9 mouse cellular contexts compared by ENCODE assay signal in the genomic region with DNA sequence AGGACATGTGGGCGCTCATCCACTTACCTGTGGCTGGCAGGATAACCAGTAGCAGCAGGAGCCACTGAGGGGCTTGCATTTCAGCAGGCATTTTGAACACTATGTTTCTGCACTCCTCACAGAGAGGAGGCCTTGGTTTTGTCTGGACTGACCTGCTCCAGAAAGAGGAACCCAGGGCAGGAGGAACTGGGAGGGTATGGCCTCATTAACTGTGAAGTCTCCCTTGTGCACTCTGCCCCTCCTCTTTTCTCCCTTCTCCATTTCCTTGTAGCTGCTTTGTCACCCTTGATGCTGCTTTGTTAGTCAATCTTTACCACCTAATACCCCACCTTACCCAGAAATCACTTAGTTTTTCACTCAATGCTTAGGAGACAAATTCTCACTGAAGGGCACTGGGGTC. TPM values are rescaled to one million over a fixed set of nuclear protein-coding genes. Genes with fewer than 3 reads are reported as not detected.
DNase-seq lines count a peak whose midpoint lies in the region; ATAC-seq and TF ChIP-seq lines count a peak whose summit lies in the region.
"Had no signal": no experiment of that assay in that cellular context is flagged by ENCODE, and none has a peak within 500 bp of the region (broad histone marks: within the 10 kb centered on the region; RNA-seq: fewer than 3 reads in every experiment).

Gene Cfp, minus strand, starts transcription at position 192 of the 400 bp plus-strand sequence.

- TF ChIP-seq CTCF in left cerebral cortex, adult 2 months (IDR thresholded peaks at IDR 0.05), result no peak

- H3K27me3 ChIP-seq in forebrain, embryonic 13.5 days, result no peaks in the 10 kb centered on the region
- H3K27me3 ChIP-seq: hindbrain, embryonic 15.5 days had no signal

- intact Hi-C loops in left cerebral cortex, adult 2 months (cut with DNase I), result no loop called here
- intact Hi-C loops in left cerebral cortex, postnatal 10 days (cut with DNase I), result no loop called here

- H3K36me3 ChIP-seq in forebrain, embryonic 13.5 days (ENCODE audit: poor library complexity, severe bottlenecking), result peaks cover 60% of the 10 kb centered on the region
- H3K36me3 ChIP-seq: hindbrain, embryonic 15.5 days had no signal

- 100% methylated on average over 1 of the region's 1 CpGs for WGBS in forebrain, embryonic 13.5 days

- H3K4me1 ChIP-seq in forebrain, embryonic 13.5 days, result no peaks in the 10 kb centered on the region
- H3K4me1 ChIP-seq: embryonic facial prominence, embryonic 10.5 days; hindbrain, embryonic 15.5 days had no signal

- H3K9ac ChIP-seq in forebrain, embryonic 13.5 days, result no peak within 1 kb of the TSS
- H3K9ac ChIP-seq: hindbrain, embryonic 15.5 days had no signal

- H3K9me3 ChIP-seq in forebrain, embryonic 13.5 days (replicated peaks), result no peaks in the 10 kb centered on the region
- H3K9me3 ChIP-seq: embryonic facial prominence, embryonic 10.5 days; hindbrain, embryonic 15.5 days had no signal

- DNase-seq in left cerebral cortex, adult 2 months (ENCODE audit: extremely low spot score in 1 of 2, low spot score in 2 of 2), result no peak
- no peak for DNase-seq in left cerebral cortex, postnatal 10 days (ENCODE audit: extremely low spot score in 1 of 2, low spot score in 2 of 2)
- peak; percentile 65 for DNase-seq in MEL-GATA-1-ER (ENCODE audit: extremely low read depth, low read depth)
- peak; percentile 35 for DNase-seq in lung, postnatal 36 days
- no peak for DNase-seq in right cerebral cortex, postnatal 14 days

- ATAC-seq in common myeloid progenitor, adult 5-6 weeks (replicated peaks; ENCODE audit: low read depth, poor library complexity, severe bottlenecking), result peak; percentile 85
- no peak for ATAC-seq in forebrain, embryonic 13.5 days

- no peak within 1 kb of the TSS for H3K4me3 ChIP-seq in left cerebral cortex, adult 2 months
- no peak within 1 kb of the TSS for H3K4me3 ChIP-seq in forebrain, embryonic 13.5 days
- H3K4me3 ChIP-seq: embryonic facial prominence, embryonic 10.5 days; hindbrain, embryonic 15.5 days had no signal

- H3K4me2 ChIP-seq in forebrain, embryonic 13.5 days, result no peak within 1 kb of the TSS
- H3K4me2 ChIP-seq: hindbrain, embryonic 15.5 days had no signal

- no peak within 1 kb of the TSS for H3K27ac ChIP-seq in left cerebral cortex, adult 2 months
- H3K27ac ChIP-seq in forebrain, embryonic 13.5 days, result no peak within 1 kb of the TSS
- H3K27ac ChIP-seq: embryonic facial prominence, embryonic 10.5 days; hindbrain, embryonic 15.5 days had no signal

RNA-seq across cellular contexts. Expression of gene Cfp, which starts in this region (rescaled TPM):
- total RNA-seq in left cerebral cortex, adult 2 months (2021), result 10 to 100 TPM; 15.9 to 19.1 TPM
- 1 to 10 TPM; 7.4 to 9.0 TPM for total RNA-seq in left cerebral cortex, postnatal 10 days (2021)
- 2.9 and 5.2 TPM in 2 replicates for total RNA-seq in common myeloid progenitor, adult 5-6 weeks (2017)
- 4.5 and 5.6 TPM in 2 replicates for polyA plus RNA-seq in forebrain, embryonic 13.5 days (2015; fragmentation: Nextera tagmentation; extraction: Ambion mirVana)

Comparison
In these comparisons a context has a peak if more than half of its experiments do, and no peak if none do; other contexts are left out.
1. DNase-seq: peak in MEL-GATA-1-ER (single experiment) and lung, postnatal 36 days (single experiment); none in left cerebral cortex, adult 2 months (0 of 2), left cerebral cortex, postnatal 10 days (0 of 2) and right cerebral cortex, postnatal 14 days (single experiment).